In genomic region chr14:73238498-73239250, GRCm38 (mm10) we compare ENCODE assay signal across 9 mouse cellular contexts. TPM values are rescaled to one million over a fixed set of nuclear protein-coding genes. Genes with fewer than 3 reads are reported as not detected.
DNase-seq lines count a peak whose midpoint lies in the region; ATAC-seq and TF ChIP-seq lines count a peak whose summit lies in the region.
"Had no signal": no experiment of that assay in that cellular context is flagged by ENCODE, and none has a peak within 500 bp of the region (broad histone marks: within the 10 kb centered on the region; RNA-seq: fewer than 3 reads in every experiment).

No protein-coding gene starts in this region.

- no peak for TF ChIP-seq CTCF in liver, adult 2 months (IDR thresholded peaks at IDR 0.05; ENCODE audit: low read depth, low read length)

- TF ChIP-seq POLR2A in liver, adult 2 months (IDR thresholded peaks at IDR 0.05; ENCODE audit: extremely low read depth, insufficient read depth, low read length), result no peak

- peak; percentile 80 for ATAC-seq in forebrain, embryonic 11.5 days (replicated peaks; ENCODE audit: low FRiP score)
- ATAC-seq in hindbrain, embryonic 14.5 days (ENCODE audit: low FRiP score), result peak; percentile 89
- ATAC-seq in midbrain, embryonic 16.5 days, result peak; percentile 87

- H3K4me3 ChIP-seq in forebrain, embryonic 11.5 days (ENCODE audit: low read depth, low read length), result peak overlapping the region; percentile 58
- peak overlapping the region; percentile 46 for H3K4me3 ChIP-seq in hindbrain, embryonic 14.5 days (replicated peaks; ENCODE audit: low read length)
- H3K4me3 ChIP-seq in liver, adult 2 months (ENCODE audit: insufficient read depth, low read depth, low read length), result peak overlapping the region; percentile 70
- peak overlapping the region; percentile 44 for H3K4me3 ChIP-seq in midbrain, embryonic 16.5 days (ENCODE audit: low read depth, low read length)

- no peaks in the 10 kb centered on the region for H3K36me3 ChIP-seq in forebrain, embryonic 11.5 days (ENCODE audit: control insufficient read depth, insufficient read depth, low read length)
- H3K36me3 ChIP-seq in hindbrain, embryonic 14.5 days (replicated peaks; ENCODE audit: control insufficient read depth, insufficient read depth), result no peaks in the 10 kb centered on the region
- peaks cover 3% of the 10 kb centered on the region; the same call in 1 of the 2 replicates for H3K36me3 ChIP-seq in liver, adult 2 months (ENCODE audit: control insufficient read depth, insufficient read depth, low read length)
- H3K36me3 ChIP-seq in midbrain, embryonic 16.5 days (ENCODE audit: control insufficient read depth, insufficient read depth, low read length), result no peaks in the 10 kb centered on the region

- H3K4me1 ChIP-seq in forebrain, embryonic 11.5 days (replicated peaks; ENCODE audit: control insufficient read depth, insufficient read depth, low read length), result peaks cover 3% of the 10 kb centered on the region; the same call in 1 of the 2 replicates
- peaks cover 15% of the 10 kb centered on the region for H3K4me1 ChIP-seq in hindbrain, embryonic 14.5 days (replicated peaks; ENCODE audit: control insufficient read depth, insufficient read depth, low read length)
- no peaks in the 10 kb centered on the region; the same call in 1 of the 2 replicates for H3K4me1 ChIP-seq in liver, adult 2 months (ENCODE audit: control insufficient read depth, insufficient read depth, low read length)
- peaks cover 19% of the 10 kb centered on the region for H3K4me1 ChIP-seq in midbrain, embryonic 16.5 days (ENCODE audit: control insufficient read depth, insufficient read depth, low read length)

- WGBS in forebrain, embryonic 11.5 days, result under 1% methylated on average over 20 of the region's 20 CpGs
- WGBS in hindbrain, embryonic 14.5 days, result under 1% methylated on average over 20 of the region's 20 CpGs
- WGBS in liver, adult 2 months, result under 1% methylated on average over 20 of the region's 20 CpGs
- WGBS in midbrain, embryonic 16.5 days, result 1% methylated on average over 20 of the region's 20 CpGs

- peak overlapping the region; percentile 94 for H3K27ac ChIP-seq in forebrain, embryonic 11.5 days (ENCODE audit: low read depth, low read length)
- H3K27ac ChIP-seq in hindbrain, embryonic 14.5 days, result peak overlapping the region; percentile 87
- peak overlapping the region; percentile 88 for H3K27ac ChIP-seq in liver, adult 2 months (replicated peaks; ENCODE audit: insufficient read depth, low read depth, low read length)
- peak overlapping the region; percentile 79 for H3K27ac ChIP-seq in midbrain, embryonic 16.5 days (ENCODE audit: low read length)

- H3K79me2 ChIP-seq in liver, adult 2 months (ENCODE audit: control insufficient read depth, insufficient read depth, low read length), result no peaks in the 10 kb centered on the region

- H3K27me3 ChIP-seq in forebrain, embryonic 11.5 days (ENCODE audit: control insufficient read depth, insufficient read depth, low read length), result no peaks in the 10 kb centered on the region
- H3K27me3 ChIP-seq in hindbrain, embryonic 14.5 days (ENCODE audit: control insufficient read depth, insufficient read depth, low read length), result no peaks in the 10 kb centered on the region
- H3K27me3 ChIP-seq in liver, adult 2 months (ENCODE audit: control insufficient read depth, insufficient read depth, low read length), result no peaks in the 10 kb centered on the region
- no peaks in the 10 kb centered on the region for H3K27me3 ChIP-seq in midbrain, embryonic 16.5 days (ENCODE audit: control insufficient read depth, insufficient read depth, low read depth, low read length)
- H3K27me3 ChIP-seq: Patski had no signal

- H3K9me3 ChIP-seq in forebrain, embryonic 11.5 days (ENCODE audit: control insufficient read depth, low read length), result no peaks in the 10 kb centered on the region
- H3K9me3 ChIP-seq in hindbrain, embryonic 14.5 days (ENCODE audit: control insufficient read depth, low read length), result no peaks in the 10 kb centered on the region
- no peaks in the 10 kb centered on the region for H3K9me3 ChIP-seq in midbrain, embryonic 16.5 days (replicated peaks; ENCODE audit: control insufficient read depth, low read length, poor library complexity, severe bottlenecking)

- H3K4me2 ChIP-seq in forebrain, embryonic 11.5 days (ENCODE audit: low read depth, low read length, severe bottlenecking), result peak overlapping the region; percentile 62
- peak overlapping the region; percentile 54 for H3K4me2 ChIP-seq in hindbrain, embryonic 14.5 days (replicated peaks)
- H3K4me2 ChIP-seq in midbrain, embryonic 16.5 days (ENCODE audit: low read length), result peak overlapping the region; percentile 61

- peak overlapping the region; percentile 78 for H3K9ac ChIP-seq in forebrain, embryonic 11.5 days (ENCODE audit: low read length)
- peak overlapping the region; percentile 62 for H3K9ac ChIP-seq in hindbrain, embryonic 14.5 days
- H3K9ac ChIP-seq in liver, adult 2 months (ENCODE audit: low read depth, low read length), result peak overlapping the region; percentile 84
- peak overlapping the region; percentile 55 for H3K9ac ChIP-seq in midbrain, embryonic 16.5 days (ENCODE audit: low read depth, low read length)

- peak; percentile 8 to 28 for DNase-seq in cerebellum, postnatal 14 days
- DNase-seq in cerebellum, postnatal 36 days, result no peak
- peak; percentile 82 for DNase-seq in adipocyte (ENCODE audit: low spot score)
- DNase-seq in forebrain, embryonic 11.5 days (ENCODE audit: low spot score), result peak; percentile 74
- peak; percentile 73 for DNase-seq in hindbrain, embryonic 14.5 days (ENCODE audit: low spot score)
- DNase-seq in liver, adult 2 months (ENCODE audit: extremely low read depth, low read depth, low spot score), result peak; percentile 88
- peak; percentile 66 for DNase-seq in thymus, postnatal 0 days (ENCODE audit: low spot score)

RNA-seq across cellular contexts. Expression of gene Lpar6, which starts 1.0 kb away (rescaled TPM):
- polyA plus RNA-seq in forebrain, embryonic 11.5 days (2014; fragmentation: Nextera tagmentation; extraction: Ambion mirVana), result 14.2 and 16.5 TPM in 2 replicates
- 4.2 and 4.6 TPM in 2 replicates for polyA plus RNA-seq in hindbrain, embryonic 14.5 days (2014; fragmentation: Nextera tagmentation; extraction: Ambion mirVana)
- 11.2 and 12.4 TPM in 2 replicates for total RNA-seq in liver, adult 2 months (2014; rRNA removed)
- 2.7 and 3.1 TPM in 2 replicates for polyA plus RNA-seq in liver, adult 2 months (2012; rRNA removed)
- 2.8 and 3.5 TPM in 2 replicates for polyA plus RNA-seq in midbrain, embryonic 16.5 days (2015; fragmentation: Nextera tagmentation; extraction: Ambion mirVana)
- polyA plus RNA-seq in thymus, postnatal 0 days (2015; fragmentation: Nextera tagmentation; extraction: Ambion mirVana), result 60.6 and 60.9 TPM in 2 replicates

Comparison
In these comparisons a context has a peak if more than half of its experiments do, and no peak if none do; other contexts are left out.
1. DNase-seq: peak in cerebellum, postnatal 14 days (2 of 2), adipocyte (single experiment), forebrain, embryonic 11.5 days (single experiment), hindbrain, embryonic 14.5 days (single experiment), liver, adult 2 months (single experiment) and thymus, postnatal 0 days (single experiment); none in cerebellum, postnatal 36 days (0 of 2).
2. Peak in every context shown above with its lines, with median percentiles within 50 percentile points of each other: ATAC-seq, H3K27ac ChIP-seq, H3K4me2 ChIP-seq, H3K4me3 ChIP-seq and H3K9ac ChIP-seq.